Mouse (Mus musculus) MEL (cell line): ENCODE measurements around the gene Osbpl5. TPM values are rescaled to one million over a fixed set of nuclear protein-coding genes. Genes with fewer than 3 reads are reported as not detected.
A peak's percentile ranks its signal among the peaks of the same experiment; 100 is the strongest.

Source experiments
- DNase-seq: peaks from one replicate; pipeline ENCODE4 v3.0.0; 2011; ENCODE audit warnings: low read depth, low spot score
- H3K27ac ChIP-seq: 2 replicates; pipeline ENCODE4 v1.5.1; 2012; ENCODE audit warnings: low read depth, mild to moderate bottlenecking, control low read depth, low read length, moderate library complexity; ENCODE audit not compliant: control insufficient read depth
- H3K27me3 ChIP-seq, 2 experiments: fragments of 150-350 bp in 1 of 2; sonication (generic) in 1 of 2; 2 replicates each; pipeline ENCODE4 v1.6.1; 2012; ENCODE audit warnings: low read length in 2 of 2, mild to moderate bottlenecking in 2 of 2, improper control_type of control experiment in 1 of 2, moderate library complexity in 1 of 2; ENCODE audit not compliant: insufficient read depth in 2 of 2, control insufficient read depth in 1 of 2
- H3K36me3 ChIP-seq, 2 experiments: 2 replicates each; pipeline ENCODE4 v1.6.1; 2012 to 2014; ENCODE audit warnings: low read length in 2 of 2, improper control_type of control experiment in 1 of 2, inconsistent platforms in 1 of 2, mild to moderate bottlenecking in 1 of 2; ENCODE audit not compliant: insufficient read depth in 2 of 2, control insufficient read depth in 1 of 2
- H3K4me1 ChIP-seq, 2 experiments: fragments of 150-350 bp in 1 of 2; sonication (generic) in 1 of 2; 2 replicates each; pipeline ENCODE4 v1.6.1; 2012; ENCODE audit warnings: low read length in 2 of 2, improper control_type of control experiment in 1 of 2, mild to moderate bottlenecking in 1 of 2; ENCODE audit not compliant: insufficient read depth in 2 of 2, control insufficient read depth in 1 of 2
- H3K4me3 ChIP-seq, 2 experiments: fragments of 150-350 bp in 1 of 2; sonication (generic) in 1 of 2; 2 replicates each; pipeline ENCODE4 v1.5.1; 2012; ENCODE audit warnings: low read depth in 2 of 2, low read length in 2 of 2, mild to moderate bottlenecking in 2 of 2, moderate library complexity in 2 of 2, control low read depth in 1 of 2, improper control_type of control experiment in 1 of 2; ENCODE audit not compliant: control insufficient read depth in 1 of 2, insufficient read depth in 1 of 2
- H3K79me2 ChIP-seq: 2 replicates; pipeline ENCODE4 v1.6.1; 2012; ENCODE audit warnings: mild to moderate bottlenecking, low read length, moderate library complexity; ENCODE audit not compliant: control insufficient read depth, poor library complexity, insufficient read depth
- H3K9ac ChIP-seq: 2 replicates; pipeline ENCODE4 v1.6.1; 2012; ENCODE audit warnings: low read depth, mild to moderate bottlenecking, control low read depth, low read length, moderate library complexity; ENCODE audit not compliant: control insufficient read depth, poor library complexity, severe bottlenecking
- H3K9me3 ChIP-seq: fragments of 150-350 bp; sonication (generic); replicated peaks from 2 replicates; pipeline ENCODE4 v1.6.1; 2012; ENCODE audit warnings: mild to moderate bottlenecking, low read length, improper control_type of control experiment, moderate library complexity; ENCODE audit not compliant: insufficient read depth
- BHLHE40 ChIP-seq: IDR thresholded peaks from 2 replicates; pipeline ENCODE4 v1.6.1; 2012; ENCODE audit warnings: low read depth, mild to moderate bottlenecking, inconsistent platforms, low read length, improper control_type of control experiment, borderline replicate concordance
- CHD1 ChIP-seq: IDR thresholded peaks from 2 replicates; pipeline ENCODE4 v1.6.1; 2012; ENCODE audit warnings: low read depth, mild to moderate bottlenecking, inconsistent platforms, low read length, improper control_type of control experiment
- CHD2 ChIP-seq: IDR thresholded peaks from 2 replicates; pipeline ENCODE4 v1.6.1; 2011; ENCODE audit warnings: low read length, improper control_type of control experiment
- CTCF ChIP-seq, 3 experiments: IDR thresholded peaks in 2 of 3; conservative IDR thresholded peaks in 1 of 3; 2 replicates each; pipeline ENCODE4 v1.5.1; 2011 to 2012; ENCODE audit warnings: low read length in 3 of 3, low read depth in 2 of 3, mild to moderate bottlenecking in 2 of 3, improper control_type of control experiment in 1 of 3, inconsistent platforms in 1 of 3, mixed read lengths in 1 of 3, moderate library complexity in 1 of 3; ENCODE audit not compliant: control insufficient read depth in 1 of 3, insufficient read depth in 1 of 3, poor library complexity in 1 of 3, severe bottlenecking in 1 of 3
- E2F4 ChIP-seq: IDR thresholded peaks from 2 replicates; pipeline ENCODE4 v1.6.1; 2011; ENCODE audit warnings: low read depth, low read length, improper control_type of control experiment, borderline replicate concordance
- ELF1 ChIP-seq: IDR thresholded peaks from 2 replicates; pipeline ENCODE4 v1.6.1; 2014; ENCODE audit warnings: low read depth, mild to moderate bottlenecking, inconsistent platforms, low read length, improper control_type of control experiment, moderate library complexity
- EP300 ChIP-seq, 2 experiments: IDR thresholded peaks; 2 replicates each; pipeline ENCODE4 v1.6.1; 2011; ENCODE audit warnings: improper control_type of control experiment in 2 of 2, low read length in 2 of 2, low read depth in 1 of 2, mild to moderate bottlenecking in 1 of 2
- ETS1 ChIP-seq: IDR thresholded peaks from 2 replicates; pipeline ENCODE4 v1.6.1; 2012; ENCODE audit warnings: low read depth, mild to moderate bottlenecking, inconsistent platforms, low read length, improper control_type of control experiment, moderate library complexity
- GABPA ChIP-seq: IDR thresholded peaks from 2 replicates; pipeline ENCODE4 v1.6.1; 2012; ENCODE audit warnings: low read depth, mild to moderate bottlenecking, inconsistent platforms, low read length, improper control_type of control experiment, moderate library complexity
- JUND ChIP-seq: IDR thresholded peaks from 2 replicates; pipeline ENCODE4 v1.6.1; 2011; ENCODE audit warnings: low read depth, mild to moderate bottlenecking, improper control_type of control experiment, low read length
- KAT2A ChIP-seq: conservative IDR thresholded peaks from 2 replicates; pipeline ENCODE4 v1.6.1; 2012; ENCODE audit warnings: low read depth, low read length, improper control_type of control experiment, inconsistent platforms
- MAFK ChIP-seq: IDR thresholded peaks from 2 replicates; pipeline ENCODE4 v1.6.1; 2011; ENCODE audit warnings: low read depth, mild to moderate bottlenecking, low read length, improper control_type of control experiment, borderline replicate concordance
- MAX ChIP-seq: IDR thresholded peaks from 2 replicates; pipeline ENCODE4 v1.6.1; 2011; ENCODE audit warnings: low read length, improper control_type of control experiment
- MAZ ChIP-seq: IDR thresholded peaks from 2 replicates; pipeline ENCODE4 v1.6.1; 2012; ENCODE audit warnings: low read depth, mild to moderate bottlenecking, inconsistent platforms, low read length, improper control_type of control experiment
- MEF2A ChIP-seq: IDR thresholded peaks from 2 replicates; pipeline ENCODE4 v1.6.1; 2014; ENCODE audit warnings: low read depth, mild to moderate bottlenecking, inconsistent platforms, low read length, improper control_type of control experiment; ENCODE audit not compliant: poor library complexity, insufficient replicate concordance, severe bottlenecking; ENCODE audit errors: extremely low read depth
- MXI1 ChIP-seq: IDR thresholded peaks from 2 replicates; pipeline ENCODE4 v1.6.1; 2011; ENCODE audit warnings: mild to moderate bottlenecking, low read depth, low read length, improper control_type of control experiment
- MYB ChIP-seq: IDR thresholded peaks from 2 replicates; pipeline ENCODE4 v1.6.1; 2011; ENCODE audit warnings: mild to moderate bottlenecking, low read depth, low read length, improper control_type of control experiment
- NELFE ChIP-seq: IDR thresholded peaks from 2 replicates; pipeline ENCODE4 v1.6.1; 2011; ENCODE audit warnings: low read depth, low read length, improper control_type of control experiment
- NRF1 ChIP-seq: IDR thresholded peaks from 2 replicates; pipeline ENCODE4 v1.6.1; 2014; ENCODE audit warnings: low read depth, mild to moderate bottlenecking, inconsistent platforms, low read length, improper control_type of control experiment, moderate library complexity; ENCODE audit not compliant: poor library complexity, insufficient read depth, severe bottlenecking
- POLR2A ChIP-seq, 2 experiments: IDR thresholded peaks; 2 replicates each; pipeline ENCODE4 v1.6.1; 2011 to 2012; ENCODE audit warnings: low read length in 2 of 2, mild to moderate bottlenecking in 2 of 2, control low read depth in 1 of 2, improper control_type of control experiment in 1 of 2, low read depth in 1 of 2, moderate library complexity in 1 of 2; ENCODE audit not compliant: control insufficient read depth in 1 of 2, insufficient read depth in 1 of 2, poor library complexity in 1 of 2
- POLR2AphosphoS2 ChIP-seq: IDR thresholded peaks from 2 replicates; pipeline ENCODE4 v1.6.1; 2011; ENCODE audit warnings: low read length, improper control_type of control experiment
- POLR2AphosphoS5 ChIP-seq: IDR thresholded peaks from 2 replicates; pipeline ENCODE4 v1.6.1; 2012; ENCODE audit warnings: low read depth, borderline replicate concordance, mild to moderate bottlenecking, inconsistent platforms, low read length, moderate library complexity, mixed read lengths
- RAD21 ChIP-seq: IDR thresholded peaks from 2 replicates; pipeline ENCODE4 v1.6.1; 2011; ENCODE audit warnings: mild to moderate bottlenecking, low read depth, low read length, improper control_type of control experiment
- RCOR1 ChIP-seq: IDR thresholded peaks from 2 replicates; pipeline ENCODE4 v1.6.1; 2012; ENCODE audit warnings: low read depth, mild to moderate bottlenecking, inconsistent platforms, low read length, improper control_type of control experiment
- SIN3A ChIP-seq: IDR thresholded peaks from 2 replicates; pipeline ENCODE4 v1.6.1; 2012; ENCODE audit warnings: low read length, improper control_type of control experiment, inconsistent platforms
- SMC3 ChIP-seq: IDR thresholded peaks from 2 replicates; pipeline ENCODE4 v1.6.1; 2011; ENCODE audit warnings: low read depth, low read length, improper control_type of control experiment
- TAL1 ChIP-seq: IDR thresholded peaks from 2 replicates; pipeline ENCODE4 v1.6.1; 2012; ENCODE audit warnings: mild to moderate bottlenecking, inconsistent platforms, low read length, moderate library complexity, mixed read lengths
- TCF12 ChIP-seq: IDR thresholded peaks from 2 replicates; pipeline ENCODE4 v1.6.1; 2014; ENCODE audit warnings: low read depth, mild to moderate bottlenecking, inconsistent platforms, low read length, improper control_type of control experiment, moderate library complexity
- UBTF ChIP-seq: IDR thresholded peaks from 2 replicates; pipeline ENCODE4 v1.6.1; 2012; ENCODE audit warnings: low read depth, mild to moderate bottlenecking, inconsistent platforms, low read length, improper control_type of control experiment, moderate library complexity, borderline replicate concordance; ENCODE audit not compliant: insufficient read depth
- USF1 ChIP-seq: IDR thresholded peaks from 2 replicates; pipeline ENCODE4 v1.6.1; 2014; ENCODE audit warnings: low read depth, mild to moderate bottlenecking, inconsistent platforms, low read length, improper control_type of control experiment, moderate library complexity
- USF2 ChIP-seq, 2 experiments: IDR thresholded peaks; 2 replicates each; pipeline ENCODE4 v1.6.1; 2011 to 2012; ENCODE audit warnings: improper control_type of control experiment in 2 of 2, low read length in 2 of 2, borderline replicate concordance in 1 of 2, inconsistent platforms in 1 of 2, low read depth in 1 of 2, mild to moderate bottlenecking in 1 of 2; ENCODE audit not compliant: insufficient read depth in 1 of 2
- ZC3H11A ChIP-seq: IDR thresholded peaks from 2 replicates; pipeline ENCODE4 v1.6.1; 2012; ENCODE audit warnings: low read depth, mild to moderate bottlenecking, inconsistent platforms, low read length, improper control_type of control experiment
- ZKSCAN1 ChIP-seq: IDR thresholded peaks from 2 replicates; pipeline ENCODE4 v1.6.1; 2012; ENCODE audit warnings: low read depth, mild to moderate bottlenecking, inconsistent platforms, low read length, improper control_type of control experiment, moderate library complexity
- ZMIZ1 ChIP-seq: IDR thresholded peaks from 2 replicates; pipeline ENCODE4 v1.6.1; 2012; ENCODE audit warnings: low read depth, mild to moderate bottlenecking, inconsistent platforms, low read length, improper control_type of control experiment, moderate library complexity
- ZNF384 ChIP-seq: IDR thresholded peaks from 2 replicates; pipeline ENCODE4 v1.6.1; 2012; ENCODE audit warnings: low read depth, mild to moderate bottlenecking, inconsistent platforms, low read length, improper control_type of control experiment
- polyA plus RNA-seq, 2 experiments: library from polyadenylated mRNA; stranded (reverse) in 1 of 2; unstranded in 1 of 2; fragments of >175 nt in 1 of 2; fragments of >200 nt in 1 of 2; gene quantifications; 2 replicates each; pipeline versions ENCODE4 v1.2.1 to v1.2.4; 2012; ENCODE audit warnings: low replicate concordance in 2 of 2, low read depth in 1 of 2; ENCODE audit not compliant: insufficient read length in 2 of 2, insufficient read depth in 1 of 2, missing spikeins in 1 of 2
- total RNA-seq: library from RNA; depleted of rRNA; stranded (reverse); fragments of 300-350 nt; gene quantifications from 2 replicates; pipeline ENCODE4 v1.2.3, GENCODE M21; 2012

Osbpl5 gene
- total and polyA plus RNA-seq, 3 experiments = 0.27 to 0.50 TPM; not detected in 1

DNA sequence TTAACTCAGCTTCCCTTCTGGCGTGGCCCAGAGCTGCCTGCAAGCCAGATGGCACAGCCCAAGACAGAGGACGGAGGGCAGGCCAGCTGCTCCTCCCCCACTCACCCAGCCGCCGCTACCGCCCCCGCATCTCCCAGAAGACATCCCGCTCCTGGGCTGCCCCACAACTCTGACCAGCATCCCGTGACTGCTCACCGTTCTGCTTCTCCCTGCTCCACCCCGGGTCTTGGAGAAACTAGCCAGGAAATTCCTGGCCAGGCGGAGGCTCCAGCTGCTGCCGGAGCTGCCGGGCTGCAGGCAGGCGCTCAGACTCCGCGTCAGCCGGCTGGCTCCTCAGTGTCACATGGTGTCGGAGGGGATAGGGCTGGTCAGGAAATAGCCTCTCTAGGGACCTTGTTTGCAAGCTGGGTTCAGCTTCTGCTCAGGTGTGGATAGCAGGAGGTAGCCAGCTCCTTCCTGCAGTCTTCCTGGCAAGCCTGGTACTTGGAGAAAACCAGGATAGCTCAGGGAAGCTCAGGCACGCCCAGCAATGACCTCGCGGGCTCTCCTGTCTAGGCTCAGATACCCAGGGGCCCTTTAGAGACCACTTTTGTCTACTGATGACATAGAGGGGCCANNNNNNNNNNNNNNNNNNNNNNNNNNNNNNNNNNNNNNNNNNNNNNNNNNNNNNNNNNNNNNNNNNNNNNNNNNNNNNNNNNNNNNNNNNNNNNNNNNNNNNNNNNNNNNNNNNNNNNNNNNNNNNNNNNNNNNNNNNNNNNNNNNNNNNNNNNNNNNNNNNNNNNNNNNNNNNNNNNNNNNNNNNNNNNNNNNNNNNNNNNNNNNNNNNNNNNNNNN, 27.4 kb upstream of the Osbpl5 start, which contains the start of gene Mrgpre:
TSS of gene Mrgpre (minus strand) at position 505 of the 834 bp plus-strand sequence.
- peak within 1 kb of the TSS; percentile 65 for H3K9ac ChIP-seq
- H3K4me3 ChIP-seq = peak within 1 kb of the TSS; percentile 53 to 78
- no peaks in the 10 kb centered on the region; a peak in 2 of 4 replicates for H3K36me3 ChIP-seq
- H3K27me3 ChIP-seq = no peaks in the 10 kb centered on the region
- H3K27ac ChIP-seq = no peak within 1 kb of the TSS; the same call in 1 of the 2 replicates
- H3K9me3 ChIP-seq = no peaks in the 10 kb centered on the region
- no peaks in the 10 kb centered on the region for H3K79me2 ChIP-seq
- DNase-seq = peak; percentile 39
- peaks cover 2 to 16% of the 10 kb centered on the region in 2 experiments for H3K4me1 ChIP-seq
- TF ChIP-seq USF2 (IDR thresholded peaks at IDR 0.05; ENCODE audit: borderline replicate concordance in 1 of 2, insufficient read depth in 1 of 2, low read depth in 1 of 2, low read length in 2 of 2) = no peak
- no peak for TF ChIP-seq ZNF384
- no peak for TF ChIP-seq JUND
- TF ChIP-seq NRF1 = no peak
- no peak for TF ChIP-seq ZKSCAN1
- no peak for TF ChIP-seq CHD2
- no peak for TF ChIP-seq SMC3
- 0 out of 2 replicates have a peak, but pooled peaks have one; percentile 8 for TF ChIP-seq TCF12
- no peak for TF ChIP-seq EP300 (IDR thresholded peaks at IDR 0.05; ENCODE audit: low read depth in 1 of 2, low read length in 2 of 2)
- TF ChIP-seq ZMIZ1 = no peak
- no peak for TF ChIP-seq RAD21
- no peak for TF ChIP-seq MAZ
- TF ChIP-seq SIN3A = peak; percentile 31; the same call in 1 of the 2 replicates
- TF ChIP-seq KAT2A = no peak
- TF ChIP-seq RCOR1 = no peak
- TF ChIP-seq CHD1 = no peak
- peak; percentile 16; the same call in 1 of the 2 replicates for TF ChIP-seq NELFE
- TF ChIP-seq POLR2AphosphoS5 = no peak
- TF ChIP-seq MAFK = no peak
- TF ChIP-seq ETS1 = no peak
- TF ChIP-seq GABPA = no peak
- TF ChIP-seq POLR2AphosphoS2 = no peak
- TF ChIP-seq MXI1 = no peak
- no peak for TF ChIP-seq BHLHE40
- TF ChIP-seq USF1 = peak; percentile 70
- no peak for TF ChIP-seq MEF2A
- no peak for TF ChIP-seq POLR2A (IDR thresholded peaks at IDR 0.05; ENCODE audit: control insufficient read depth in 1 of 2, insufficient read depth in 1 of 2, low read depth in 1 of 2, low read length in 2 of 2, poor library complexity in 1 of 2)
- no peak for TF ChIP-seq CTCF (IDR thresholded peaks at IDR 0.05 in 2 of 3, conservative IDR thresholded peaks at IDR 0.05 in 1 of 3; ENCODE audit: control insufficient read depth in 1 of 3, insufficient read depth in 1 of 3, low read depth in 2 of 3, low read length in 3 of 3, poor library complexity in 1 of 3, severe bottlenecking in 1 of 3)
- 0 out of 2 replicates have a peak, but pooled peaks have one; percentile 30 for TF ChIP-seq MAX
- TF ChIP-seq ZC3H11A = no peak
- 0 out of 2 replicates have a peak, but pooled peaks have one; percentile 24 for TF ChIP-seq ELF1
- no peak for TF ChIP-seq UBTF
- no peak for TF ChIP-seq MYB
- TF ChIP-seq TAL1 = no peak
- TF ChIP-seq E2F4 = no peak
